Mouse (Mus musculus): ENCODE measurements around the gene Hes5. TPM values are rescaled to one million over a fixed set of nuclear protein-coding genes. Genes with fewer than 3 reads are reported as not detected.

Gene Hes5
- polyA plus RNA-seq (2015; fragmentation: Nextera tagmentation; extraction: Ambion mirVana): 117 and 132 TPM in 2 replicates

GRCm38 (mm10) chr4:154960690-154961225, at the start of gene Hes5:
Gene Hes5 (plus strand): TSS chr4:154960923.

GRCm38 (mm10) chr4:154928395-154929087, 32.2 kb upstream of the Hes5 start, which contains the start of gene Tnfrsf14:
Gene Tnfrsf14 (minus strand): TSS chr4:154928563.

GRCm38 (mm10) chr4:154963901-154964580, 3.3 kb downstream of the Hes5 start, which contains the start of gene Pank4:
Gene Pank4 (plus strand): TSS chr4:154964123.

Other genes starting within 250 kb of the Hes5 start
- gene Ttc34, start 123.5 kb upstream of the Hes5 start, polyA plus RNA-seq (2015; fragmentation: Nextera tagmentation; extraction: Ambion mirVana): 3.0 and 3.8 TPM in 2 replicates
- gene Mmel1, start 91.3 kb upstream of the Hes5 start, polyA plus RNA-seq (2015; fragmentation: Nextera tagmentation; extraction: Ambion mirVana): 0.57 and 1.1 TPM in 2 replicates
- 90.3 and 99.4 TPM in 2 replicates for gene Fam213b, start 61.8 kb upstream of the Hes5 start, polyA plus RNA-seq (2015; fragmentation: Nextera tagmentation; extraction: Ambion mirVana)
- 0.33 and 0.54 TPM in 2 replicates for gene Tnfrsf14, start 32.4 kb upstream of the Hes5 start, polyA plus RNA-seq (2015; fragmentation: Nextera tagmentation; extraction: Ambion mirVana)
- 28.6 and 29.7 TPM in 2 replicates for gene Pank4, start 3.2 kb downstream of the Hes5 start, polyA plus RNA-seq (2015; fragmentation: Nextera tagmentation; extraction: Ambion mirVana)
- 12.6 and 15.3 TPM in 2 replicates for gene Plch2, start 95.9 kb downstream of the Hes5 start, polyA plus RNA-seq (2015; fragmentation: Nextera tagmentation; extraction: Ambion mirVana)
- gene Pex10, start 106.1 kb downstream of the Hes5 start, polyA plus RNA-seq (2015; fragmentation: Nextera tagmentation; extraction: Ambion mirVana): 16.2 and 19.1 TPM in 2 replicates
- 128 and 140 TPM in 2 replicates for gene Rer1, start 125.5 kb downstream of the Hes5 start, polyA plus RNA-seq (2015; fragmentation: Nextera tagmentation; extraction: Ambion mirVana)
- gene Morn1, start 125.7 kb downstream of the Hes5 start, polyA plus RNA-seq (2015; fragmentation: Nextera tagmentation; extraction: Ambion mirVana): 6.7 and 7.2 TPM in 2 replicates